In the genomic region with DNA sequence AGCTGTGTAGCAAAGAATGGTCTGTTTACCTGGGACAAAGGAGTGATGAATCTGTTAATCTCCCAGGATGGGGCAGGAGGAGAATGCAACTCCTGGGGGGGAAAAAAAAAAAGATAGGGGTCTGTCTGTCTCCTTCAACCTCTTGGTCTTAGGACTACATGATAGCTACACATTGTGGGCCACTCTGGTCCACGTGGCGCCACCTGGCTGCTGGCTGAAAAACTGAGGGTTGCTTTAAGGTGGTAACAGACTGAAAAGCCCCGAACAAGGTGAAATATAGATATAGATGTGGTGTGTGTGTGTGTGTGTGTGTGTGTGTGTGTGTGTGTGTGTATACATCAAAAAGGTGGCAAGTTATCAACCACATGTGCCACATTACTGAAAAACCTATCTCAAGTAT, we compare ENCODE assay signal across 10 mouse cellular contexts.
A peak's percentile ranks its signal among the peaks of the same experiment; 100 is the strongest.
DNase-seq lines count a peak whose midpoint lies in the region; ATAC-seq and TF ChIP-seq lines count a peak whose summit lies in the region.
"Had no signal": no experiment of that assay in that cellular context is flagged by ENCODE, and none has a peak within 500 bp of the region (broad histone marks: within the 10 kb centered on the region; RNA-seq: fewer than 3 reads in every experiment).

No protein-coding gene starts in this region.

- peaks cover 3% of the 10 kb centered on the region; the same call in 1 of the 2 replicates for H3K27me3 ChIP-seq in G1E (ENCODE audit: insufficient read depth, low read length)
- H3K27me3 ChIP-seq: limb, embryonic 15.5 days had no signal

- intact Hi-C loops in left cerebral cortex, postnatal 4 days (cut with DNase I), result loop anchor here (10.0 kb wide), 2 partner anchors 385 to 655 kb away; no protein-coding TSS in a partner anchor

- no peak for ATAC-seq in G1E (ENCODE audit: extremely low read depth, insufficient number of reproducible peaks, low FRiP score, poor library complexity, severe bottlenecking)
- ATAC-seq in erythroblast, adult 5-6 weeks (replicated peaks; ENCODE audit: low FRiP score, poor library complexity, severe bottlenecking), result no peak
- ATAC-seq: forebrain, embryonic 16.5 days had no signal

- no peaks in the 10 kb centered on the region for H3K9me3 ChIP-seq in G1E (replicated peaks)
- H3K9me3 ChIP-seq: limb, embryonic 15.5 days had no signal

- H3K4me1 ChIP-seq in G1E (ENCODE audit: insufficient read depth, low read depth, low read length), result no peaks in the 10 kb centered on the region

- no peaks in the 10 kb centered on the region for H3K36me3 ChIP-seq in G1E (replicated peaks)
- H3K36me3 ChIP-seq: limb, embryonic 15.5 days had no signal

- 0 out of 2 replicates have a peak, but pooled peaks have one; percentile 5 for TF ChIP-seq CTCF in G1E (IDR thresholded peaks at IDR 0.05; ENCODE audit: low read depth, low read length)

- DNase-seq in embryo, embryonic 10 days (ENCODE audit: low spot score), result peak; percentile 60
- no peak for DNase-seq in embryo, embryonic 9.5 days (ENCODE audit: extremely low spot score)
- DNase-seq in left cerebral cortex, postnatal 4 days, result peak; percentile 36
- no peak for DNase-seq in left cerebral cortex, adult 11 months (ENCODE audit: low spot score)
- no peak for DNase-seq in G1E (ENCODE audit: low spot score)
- DNase-seq in kidney, postnatal 10 days, result peak; percentile 47
- DNase-seq in heart, adult 11 months, result no peak

- H3K4me3 ChIP-seq in G1E (ENCODE audit: low read depth, low read length), result no peak overlapping the region
- H3K4me3 ChIP-seq: limb, embryonic 15.5 days had no signal

Comparison
In these comparisons a context has a peak if more than half of its experiments do, and no peak if none do; other contexts are left out.
1. DNase-seq: peak in embryo, embryonic 10 days (single experiment), left cerebral cortex, postnatal 4 days (single experiment) and kidney, postnatal 10 days (single experiment); none in embryo, embryonic 9.5 days (single experiment), left cerebral cortex, adult 11 months (single experiment), G1E (single experiment) and heart, adult 11 months (single experiment).